Mouse (Mus musculus): ENCODE measurements around the gene Borcs6.
"Not testable (repeated sequence)": the region's sequence is repeated elsewhere in the genome, so short reads cannot be mapped to it uniquely, and the experiment has no call there.

The Borcs6 gene

DNA sequence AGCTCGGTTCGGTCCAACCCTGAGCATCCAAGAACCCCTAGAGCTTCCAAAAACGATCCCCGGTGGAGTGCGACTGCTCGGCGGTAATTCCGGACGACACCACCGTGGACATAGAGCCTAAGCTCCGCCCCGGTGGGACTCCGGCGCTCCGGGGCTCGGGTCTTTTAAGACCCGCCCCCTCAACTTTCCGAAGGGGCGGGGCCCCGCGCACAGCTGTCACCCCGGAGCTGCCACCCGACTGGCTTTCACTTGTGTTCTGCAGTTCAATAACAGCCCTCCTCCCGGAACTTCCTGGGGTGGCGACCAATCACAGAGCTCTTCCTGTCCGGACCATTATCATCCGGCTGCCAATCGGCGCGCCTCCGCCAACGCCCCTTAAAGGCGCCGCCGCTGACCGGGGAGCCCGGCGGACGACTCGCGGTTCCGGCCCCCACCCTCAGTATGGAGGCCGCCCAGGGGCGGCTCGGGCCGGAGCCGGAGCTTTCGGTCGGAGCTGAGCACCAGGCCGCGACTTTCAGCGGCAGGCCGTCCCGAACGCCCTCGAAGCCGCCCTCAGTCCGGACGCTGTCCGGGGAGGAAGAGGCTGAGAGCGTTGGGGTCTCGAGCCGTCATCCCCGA, at the start of gene Borcs6:
Gene Borcs6, plus strand, starts transcription at position 361 of the 618 bp plus-strand sequence.
- peak; percentile 99 for DNase-seq (ENCODE audit: low spot score)

- DNase-seq (ENCODE audit: low spot score) = no peak
These were observed 48.9 kb upstream of the Borcs6 start for GRCm38 (mm10) chr11:69010400-69011323.

- DNase-seq (ENCODE audit: low spot score) = not testable (repeated sequence)
These were observed 48.1 kb upstream of the Borcs6 start for GRCm38 (mm10) chr11:69011445-69011844.

GRCm38 (mm10) chr11:69012071-69012601, 47.4 kb upstream of the Borcs6 start:
- peak; percentile 95 for DNase-seq (ENCODE audit: low spot score)

DNA sequence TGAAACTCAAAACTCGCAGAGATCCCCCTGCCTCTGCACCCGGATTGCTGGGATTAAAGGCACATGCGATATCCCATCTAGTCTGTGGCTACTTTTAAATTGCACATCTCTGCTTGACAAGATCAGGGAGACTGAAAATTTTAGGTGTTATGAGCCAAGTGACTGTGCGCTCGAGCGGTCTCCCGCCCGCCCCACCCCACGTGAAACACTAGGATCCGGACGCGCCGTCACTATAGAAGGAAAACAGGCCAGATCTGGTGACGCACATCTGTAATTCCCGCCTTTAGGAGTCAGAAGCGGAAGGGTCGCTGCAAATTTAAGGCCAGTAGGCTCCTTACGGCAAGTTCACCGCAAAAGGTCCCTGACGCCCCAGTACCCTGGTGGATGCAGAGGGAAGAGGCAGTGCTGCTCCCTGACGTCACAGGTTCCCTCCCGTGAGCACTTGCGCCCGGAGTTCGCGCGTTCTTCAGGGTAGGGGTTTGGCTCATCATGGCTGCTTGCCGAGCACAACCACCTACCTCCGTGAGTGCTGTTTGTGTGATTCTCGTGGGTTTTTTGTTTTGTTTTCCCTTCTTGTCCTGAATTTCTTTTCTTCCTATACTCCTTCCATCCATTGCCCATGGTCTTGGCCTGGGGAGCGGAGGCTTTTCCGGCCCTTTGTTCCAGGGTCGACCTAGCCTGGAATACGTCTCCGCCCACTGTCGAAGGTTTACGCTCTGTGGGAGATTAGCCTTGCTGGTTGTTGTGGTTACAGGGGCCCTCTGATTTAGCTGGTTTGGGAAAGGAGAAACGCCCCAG, 43.7 kb upstream of the Borcs6 start, which contains the start of gene Ctc1:
Gene Ctc1, plus strand, starts transcription at position 268 of the 798 bp plus-strand sequence.
- DNase-seq (ENCODE audit: low spot score) = peak; percentile 92

DNA sequence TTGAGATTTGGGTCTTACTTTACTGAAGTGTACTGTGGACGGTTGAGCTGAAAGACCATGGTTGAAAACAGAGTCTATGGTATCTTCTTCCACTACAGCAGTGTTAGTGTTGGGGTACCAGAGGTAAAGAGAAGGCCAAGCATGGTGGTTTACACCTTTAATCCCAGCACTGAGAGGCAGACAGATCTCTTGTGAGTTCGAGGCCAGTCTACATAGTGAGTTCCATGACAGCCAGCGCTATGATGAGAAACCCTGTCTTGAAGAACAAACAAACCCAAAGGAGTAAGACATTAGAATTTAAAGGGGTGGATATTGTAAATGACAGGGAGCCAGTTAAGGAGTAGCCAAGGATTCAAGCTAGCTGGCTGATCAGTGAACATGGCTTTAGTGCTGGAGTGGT, 42.8 kb upstream of the Borcs6 start:
- no peak for DNase-seq (ENCODE audit: low spot score)

DNA sequence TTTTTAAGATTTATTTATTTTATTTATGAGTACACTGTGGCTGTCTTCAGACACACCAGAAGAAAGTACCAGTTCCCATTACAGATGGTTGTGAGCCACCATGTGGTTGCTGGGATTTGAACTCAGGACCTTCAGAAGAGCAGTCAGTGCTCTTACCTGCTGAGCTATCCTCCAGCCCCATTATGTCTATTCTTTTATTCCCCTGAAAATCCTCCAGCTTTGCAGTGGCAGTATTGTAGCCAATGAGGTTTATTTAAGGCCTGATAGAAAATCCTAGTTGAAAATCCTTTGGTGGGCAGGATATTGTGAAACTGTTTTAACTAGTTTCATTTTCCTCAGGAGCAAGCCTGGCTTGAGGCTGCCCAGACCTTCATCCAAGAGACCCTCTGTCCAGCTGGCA, 38.8 kb upstream of the Borcs6 start:
- no peak for DNase-seq (ENCODE audit: low spot score)

DNA sequence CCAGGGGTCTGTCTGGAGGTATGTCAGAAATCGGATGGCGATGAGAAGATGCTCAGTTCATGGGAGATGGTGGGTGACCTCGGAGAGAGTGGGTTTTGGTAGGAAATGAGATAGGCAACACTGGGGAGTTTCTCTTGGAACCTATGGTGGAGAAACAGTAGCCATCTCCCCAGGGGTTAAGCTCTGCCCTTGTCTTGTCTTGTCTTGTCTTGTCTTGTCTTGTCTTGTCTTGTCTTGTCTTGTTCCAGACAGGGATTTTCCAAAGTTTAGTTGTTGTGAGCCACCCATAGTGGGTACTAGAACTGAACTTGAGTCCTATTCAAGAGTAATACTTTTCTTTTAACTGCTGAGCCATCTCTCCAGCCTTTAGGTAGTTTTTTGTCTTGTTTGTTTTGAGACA, 33.0 kb upstream of the Borcs6 start:
- DNase-seq (ENCODE audit: low spot score) = no peak

DNA sequence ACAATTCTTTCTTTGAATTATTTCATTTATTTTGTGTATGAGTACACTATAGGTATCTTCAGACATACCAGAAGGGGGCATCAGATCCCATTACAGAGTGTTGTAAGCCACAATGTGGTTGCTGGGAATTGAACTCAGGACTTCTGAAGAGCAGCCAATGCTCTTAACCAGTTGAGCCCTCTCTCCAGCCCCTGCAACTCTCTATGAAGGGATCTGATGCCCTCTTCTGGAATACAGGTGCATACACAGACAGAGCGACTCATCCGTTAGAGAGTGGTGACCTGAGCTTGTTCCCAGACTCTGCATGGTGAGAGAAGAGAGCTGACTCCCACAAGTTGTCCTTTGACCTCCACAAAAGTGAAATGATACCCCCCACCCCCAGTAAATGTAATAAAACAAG, 30.7 kb upstream of the Borcs6 start:
- DNase-seq (ENCODE audit: low spot score) = no peak

DNA sequence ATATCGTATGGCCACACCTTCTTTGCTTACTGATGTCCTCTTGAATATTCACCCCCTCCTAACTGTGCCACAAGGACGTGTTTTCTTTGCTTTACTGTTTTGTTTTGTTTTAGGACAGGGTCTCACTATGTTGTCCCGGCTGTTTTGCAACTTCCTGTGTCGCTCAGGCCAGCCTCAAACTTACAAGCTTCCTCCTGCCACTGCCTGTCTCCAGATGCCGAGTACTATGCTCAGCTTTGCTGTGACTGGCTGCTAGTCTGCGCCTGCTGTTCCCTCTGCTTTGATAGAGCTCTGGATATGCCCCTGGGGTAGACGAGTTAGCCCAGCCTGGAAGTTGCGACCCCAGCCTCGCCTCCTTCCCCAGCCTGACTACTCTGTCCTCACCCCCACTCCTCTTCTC, 26.0 kb upstream of the Borcs6 start:
- no peak for DNase-seq (ENCODE audit: low spot score)

- no peak for DNase-seq (ENCODE audit: low spot score)
These were observed 24.9 kb upstream of the Borcs6 start for GRCm38 (mm10) chr11:69034585-69034984.

- DNase-seq (ENCODE audit: low spot score) = no peak
These were observed 24.1 kb upstream of the Borcs6 start for GRCm38 (mm10) chr11:69035411-69035810.

- peak; percentile 95 for DNase-seq (ENCODE audit: low spot score)
These were observed 23.7 kb upstream of the Borcs6 start for GRCm38 (mm10) chr11:69035849-69036248.

DNA sequence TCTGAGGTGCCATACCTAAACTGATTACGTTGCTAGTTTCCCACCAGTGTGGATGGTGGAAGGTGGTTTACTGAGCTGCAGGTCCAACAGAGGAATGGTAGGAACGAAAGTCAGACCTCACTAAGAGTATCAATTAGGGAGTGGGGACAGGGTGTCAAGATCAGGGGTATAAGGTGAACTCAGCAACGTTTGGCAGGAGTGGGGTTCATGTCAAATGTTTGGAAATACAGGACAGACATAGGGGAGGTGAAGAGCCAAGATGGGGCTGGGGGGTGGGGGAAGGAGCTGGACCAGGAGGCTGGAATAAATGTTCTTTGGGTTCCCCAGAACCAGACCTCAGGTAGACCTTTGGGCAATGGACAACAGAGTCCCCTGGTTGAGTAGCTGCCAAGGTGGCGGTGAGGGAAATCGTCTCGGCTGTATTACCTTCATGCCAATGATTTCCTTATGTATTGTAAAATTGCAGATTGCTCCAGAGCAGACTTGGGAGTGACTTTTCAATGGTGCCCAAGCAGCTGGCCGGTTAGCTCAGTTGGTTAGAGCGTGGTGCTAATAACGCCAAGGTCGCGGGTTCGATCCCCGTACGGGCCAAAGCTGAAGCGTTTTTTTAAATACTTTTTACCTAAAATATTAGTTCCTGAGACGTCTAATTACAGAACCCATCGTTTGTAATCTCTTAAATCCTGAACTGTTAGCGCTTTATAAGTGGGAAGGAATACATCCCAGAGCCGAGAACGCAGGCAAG, 22.9 kb upstream of the Borcs6 start:
- DNase-seq (ENCODE audit: low spot score) = peak; percentile 91

DNA sequence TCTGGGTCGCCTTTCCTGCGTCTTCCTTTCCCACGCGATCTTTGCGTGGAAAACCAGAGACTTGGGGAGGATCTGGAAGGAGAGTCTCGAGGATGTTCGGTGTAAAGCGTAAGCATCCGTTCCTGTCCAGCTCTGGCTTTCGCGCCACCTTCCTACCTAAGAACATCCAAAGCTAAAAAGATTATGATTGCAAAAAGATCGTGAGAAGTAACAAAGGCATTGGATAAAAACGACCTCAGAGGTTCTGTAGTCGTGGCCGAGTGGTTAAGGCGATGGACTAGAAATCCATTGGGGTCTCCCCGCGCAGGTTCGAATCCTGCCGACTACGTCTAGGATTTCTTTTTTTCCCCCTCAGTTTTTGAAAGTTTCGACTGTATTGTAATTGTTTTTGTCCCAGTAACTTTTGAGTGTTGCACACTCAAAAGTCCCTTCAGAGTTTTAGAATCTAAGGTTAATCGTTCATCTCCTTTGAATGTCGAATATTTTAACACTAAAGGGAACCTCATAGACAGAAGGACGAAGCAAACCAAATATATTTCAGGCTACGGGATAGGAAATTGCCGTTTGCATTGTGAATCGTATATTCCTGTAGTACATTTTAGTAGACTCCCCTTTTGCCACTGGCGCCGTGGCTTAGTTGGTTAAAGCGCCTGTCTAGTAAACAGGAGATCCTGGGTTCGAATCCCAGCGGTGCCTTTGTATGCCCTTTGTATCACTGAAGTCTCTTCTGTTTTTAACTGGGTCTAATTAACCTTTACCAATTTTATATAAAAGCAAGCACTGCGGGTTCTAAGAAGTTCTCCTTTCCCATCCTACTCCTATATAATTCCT, 22.1 kb upstream of the Borcs6 start:
- peak; percentile 88 for DNase-seq (ENCODE audit: low spot score)

DNA sequence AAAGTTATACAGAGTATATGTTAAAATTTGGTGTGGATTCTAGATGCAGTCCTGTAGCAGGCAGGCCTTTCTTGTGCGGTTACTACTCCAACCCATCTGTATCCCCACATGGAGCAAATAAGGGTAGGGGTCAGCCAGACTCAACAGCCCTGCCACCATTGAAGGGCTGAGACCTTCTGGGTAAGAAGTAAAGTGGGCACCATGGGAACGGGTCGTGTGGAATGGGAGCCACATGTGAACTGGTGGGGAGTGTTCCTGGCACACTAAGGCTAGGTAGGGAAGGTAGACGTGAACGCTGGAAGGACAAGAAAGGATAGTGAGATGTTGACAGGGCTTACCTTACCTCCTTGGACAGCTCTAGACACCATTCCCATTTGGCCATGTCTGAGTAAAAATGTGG, 21.3 kb upstream of the Borcs6 start:
- no peak for DNase-seq (ENCODE audit: low spot score)

- DNase-seq (ENCODE audit: low spot score) = peak; percentile 87
These were observed 13.8 kb upstream of the Borcs6 start, which contains the start of gene Aurkb for GRCm38 (mm10) chr11:69045531-69046394. Aurkb (plus strand) TSS chr11:69045647.

DNA sequence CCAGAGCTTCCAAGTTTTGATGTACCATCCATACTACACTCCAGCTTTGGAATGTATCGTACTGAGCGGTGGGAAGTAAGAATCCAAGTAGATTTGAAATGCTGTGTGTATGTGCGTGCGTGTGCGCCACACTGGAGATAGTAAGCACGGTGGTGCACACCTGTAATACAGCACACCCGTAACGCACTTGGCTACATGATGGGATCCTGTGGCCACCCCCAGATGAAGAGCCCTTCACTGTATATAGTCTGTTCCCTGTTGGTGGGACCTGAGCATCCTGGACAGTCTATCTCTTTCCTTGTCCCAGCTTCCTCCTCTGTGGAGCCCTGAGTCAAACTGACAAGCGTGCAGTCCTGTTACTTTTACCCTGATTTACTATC, 13.1 kb upstream of the Borcs6 start:
- no peak for DNase-seq (ENCODE audit: low spot score)

- no peak for DNase-seq (ENCODE audit: low spot score)
These were observed 11.9 kb upstream of the Borcs6 start for GRCm38 (mm10) chr11:69047592-69047991.

GRCm38 (mm10) chr11:69048151-69048550, 11.4 kb upstream of the Borcs6 start:
- DNase-seq (ENCODE audit: low spot score) = no peak

Measured in lung, postnatal 25 days (tissue).